Mouse (Mus musculus) erythroblast, embryonic 14.5 days (primary cell): Measurements from ENCODE around the gene Ssu72.

Source experiments
- GATA1 ChIP-seq: IDR thresholded peaks from 2 replicates; pipeline ENCODE4 v1.6.1; 2012; ENCODE audit warnings: low read length, inconsistent platforms, mixed read lengths
- TAL1 ChIP-seq: IDR thresholded peaks from 3 replicates; pipeline ENCODE4 v1.6.1; 2012; ENCODE audit warnings: low read length, inconsistent platforms, mixed read lengths

- TF ChIP-seq GATA1 (no peak), TAL1 (no peak)
Observed at GRCm38 (mm10) chr4:155769496-155769879, 64.9 kb downstream of the Ssu72 start.
